Mouse (Mus musculus) cerebellum, adult 11 months (tissue): ENCODE measurements around the gene Adig.

Experiments used
- DNase-seq: peaks from one replicate; pipeline ENCODE4 v3.0.0; 2022

Adig gene

DNA sequence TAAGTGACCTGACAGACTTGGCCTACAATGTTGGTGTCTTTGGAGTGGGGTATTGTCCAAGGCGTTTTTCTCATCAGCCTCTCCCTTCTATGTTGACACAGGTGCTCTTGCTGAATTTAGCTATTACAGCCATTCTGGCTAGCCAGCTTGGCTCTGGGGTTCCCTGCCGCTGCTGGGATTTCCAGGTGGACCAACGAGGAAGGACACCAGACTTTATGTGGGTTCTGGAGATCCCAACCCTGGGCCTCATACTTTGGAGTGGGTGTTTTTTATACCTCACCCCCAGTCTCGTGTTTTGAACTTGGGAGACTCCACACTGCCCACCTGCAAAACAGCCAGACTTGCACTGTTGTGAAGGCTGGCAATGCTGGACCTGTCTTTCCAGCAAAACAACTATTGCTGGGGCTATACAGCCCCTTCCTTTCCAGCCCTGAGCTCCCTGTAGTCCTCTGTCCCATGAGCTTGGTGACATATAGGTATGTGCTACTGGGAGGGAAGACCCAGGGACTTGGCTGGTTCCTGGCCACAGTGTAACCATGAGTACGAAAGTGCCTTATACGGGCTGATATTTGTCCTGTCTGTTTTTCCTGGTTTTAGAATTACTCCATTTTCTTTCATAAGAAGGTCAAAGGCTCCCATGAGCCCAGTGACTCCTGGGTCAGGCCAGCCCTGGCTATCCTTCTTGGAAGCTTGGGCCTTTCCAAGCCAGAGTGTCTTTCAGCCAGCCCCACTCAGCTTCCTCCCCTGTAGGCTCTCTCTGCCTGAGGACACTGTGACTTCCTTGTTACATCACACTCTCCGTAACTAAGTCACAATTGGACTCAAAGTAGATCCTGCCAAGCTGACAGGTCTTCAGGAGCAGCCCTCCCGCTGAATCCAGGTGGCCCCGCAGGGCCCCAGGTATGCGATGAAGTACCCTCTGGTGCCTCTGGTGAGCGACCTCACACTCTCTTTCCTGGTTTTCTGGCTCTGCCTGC lies at the start of gene Adig:
Adig (plus strand) TSS at position 777 of the 977 bp plus-strand sequence.
- DNase-seq, result no peak

DNA sequence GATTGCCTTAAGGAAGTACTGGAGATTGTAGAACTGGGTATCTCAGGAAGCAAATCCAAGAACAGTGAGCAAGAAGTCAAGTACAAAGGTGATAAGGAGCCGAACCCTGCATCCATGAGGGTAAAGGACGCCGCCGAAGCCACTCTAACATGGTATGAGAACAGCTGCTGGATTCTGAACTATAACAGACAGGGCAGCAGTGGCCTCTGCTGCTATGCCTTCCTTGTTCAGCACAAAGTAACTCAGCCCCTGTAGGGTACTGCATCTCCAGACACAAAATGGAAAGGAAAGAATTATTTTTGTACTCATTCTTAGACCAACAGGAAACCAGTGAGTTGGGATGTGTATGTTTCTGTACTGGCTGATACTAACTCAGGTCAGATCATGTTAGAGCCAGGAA lies 46.0 kb upstream of the Adig start:
- DNase-seq, result no peak

DNA sequence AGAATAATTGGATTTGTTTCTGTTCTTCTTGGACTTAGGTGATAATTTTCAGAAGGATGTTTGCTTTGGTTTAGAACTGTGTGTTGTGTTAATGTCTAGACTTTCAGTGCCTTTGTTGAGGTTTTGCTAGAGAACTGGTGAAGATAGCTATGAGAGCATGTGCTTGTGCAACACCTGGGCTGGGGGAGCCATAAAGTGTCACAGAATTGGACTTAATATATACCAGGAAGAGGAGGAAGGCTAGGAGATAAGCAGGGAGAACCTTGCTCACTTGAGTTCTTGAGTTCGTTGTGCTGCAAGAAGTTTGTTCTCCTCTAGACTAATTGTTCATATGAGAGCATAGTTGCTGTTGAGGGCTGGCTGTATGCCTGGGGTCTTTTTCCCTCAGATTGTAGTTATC lies 44.8 kb upstream of the Adig start:
- no peak for DNase-seq

DNA sequence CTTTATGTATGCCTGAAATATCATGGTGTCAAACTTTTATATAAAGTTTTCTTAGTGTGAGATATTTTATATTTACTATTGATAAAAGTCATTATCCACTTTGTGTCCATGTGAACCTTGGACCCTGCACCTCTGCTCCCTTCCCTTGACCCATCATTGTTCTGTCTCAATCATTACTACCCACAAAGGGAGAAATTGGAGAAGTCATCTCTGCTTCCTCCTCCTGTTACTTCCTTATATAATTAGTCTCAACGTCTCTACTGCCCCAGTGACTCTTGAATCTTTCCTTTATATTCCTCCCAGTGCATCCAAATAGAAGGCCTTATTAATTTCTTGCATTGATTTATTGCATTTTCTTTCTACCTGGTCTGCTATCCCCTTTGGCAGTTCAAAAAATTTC lies 40.0 kb upstream of the Adig start:
- DNase-seq, result no peak

DNA sequence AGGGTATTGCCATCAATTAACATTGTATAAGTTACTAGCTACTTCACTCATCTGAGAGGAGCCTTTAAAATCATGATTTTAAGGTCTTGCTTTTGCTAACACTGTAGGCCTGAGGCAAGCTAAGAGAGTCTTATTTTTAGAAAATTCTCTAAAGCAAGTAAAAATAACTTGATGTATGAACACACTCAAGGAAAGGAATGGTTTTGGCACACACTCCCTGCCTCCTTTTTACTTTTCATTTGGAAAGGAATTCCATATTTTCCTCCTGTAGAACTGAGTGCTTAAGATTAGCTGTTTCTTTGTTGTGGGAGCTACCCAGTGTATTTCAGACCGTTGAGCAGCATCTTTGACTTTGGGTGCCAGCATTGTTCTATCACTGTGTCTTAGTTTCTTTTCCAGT lies 28.3 kb upstream of the Adig start:
- no peak for DNase-seq

DNA sequence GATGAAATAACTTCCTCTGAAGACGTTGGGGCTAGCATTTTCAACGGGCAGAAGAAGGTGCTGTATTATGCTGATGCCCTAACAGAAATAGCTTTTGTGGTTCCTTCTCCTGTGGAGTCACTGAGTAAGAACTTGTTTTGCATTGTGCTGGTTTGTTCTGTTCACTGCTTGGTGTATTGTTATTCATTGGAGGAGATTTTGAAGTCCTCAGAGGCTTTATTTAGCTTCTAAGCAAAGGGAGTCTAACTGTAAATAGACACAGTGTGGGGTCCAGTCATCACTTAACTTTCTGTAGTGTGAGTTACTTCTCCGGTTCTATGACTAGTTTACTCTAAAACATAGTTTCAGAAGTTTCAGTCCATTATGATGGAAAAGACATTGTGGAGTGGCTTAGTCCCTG lies 24.8 kb upstream of the Adig start:
- DNase-seq, result no peak

DNA sequence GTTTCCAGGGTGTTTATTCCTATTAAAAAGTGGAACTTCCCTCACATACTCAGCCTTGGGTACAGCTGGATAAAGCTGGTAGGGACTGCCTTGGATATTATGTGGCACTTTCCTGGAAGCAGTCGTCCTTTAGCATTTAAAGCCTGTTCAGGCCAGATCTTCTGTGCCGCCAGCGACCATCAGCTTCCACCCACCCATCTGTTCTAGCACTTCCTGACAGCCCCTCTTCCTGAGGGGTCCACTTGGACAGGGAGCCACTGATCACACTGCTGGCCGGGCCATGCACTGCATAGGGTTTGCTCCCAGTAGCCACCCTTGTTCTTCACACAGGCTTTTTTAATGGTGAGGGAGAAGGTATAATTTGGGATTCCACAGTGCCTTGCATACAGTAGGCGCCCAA lies 4.0 kb upstream of the Adig start:
- DNase-seq, result no peak

DNA sequence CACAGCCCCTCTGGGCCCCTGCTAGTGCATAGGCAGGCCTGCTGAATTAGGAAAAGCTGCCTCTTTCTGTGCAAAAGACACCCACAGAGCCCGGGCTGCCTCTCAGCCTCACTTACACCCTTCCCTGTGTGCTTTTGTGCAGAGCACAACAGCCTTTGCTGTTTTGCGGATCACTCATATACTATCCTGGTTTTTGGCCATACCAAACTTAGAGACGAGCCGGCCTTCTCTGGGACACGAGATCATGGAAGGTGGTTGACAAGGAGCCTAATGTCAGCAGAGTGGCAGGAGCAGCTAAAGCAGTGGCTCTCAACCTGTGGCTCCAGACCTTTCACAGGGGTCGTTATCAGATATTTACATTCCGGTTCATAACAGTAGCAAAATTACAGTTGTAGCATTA lies 814 bp downstream of the Adig start:
- DNase-seq, result no peak

DNA sequence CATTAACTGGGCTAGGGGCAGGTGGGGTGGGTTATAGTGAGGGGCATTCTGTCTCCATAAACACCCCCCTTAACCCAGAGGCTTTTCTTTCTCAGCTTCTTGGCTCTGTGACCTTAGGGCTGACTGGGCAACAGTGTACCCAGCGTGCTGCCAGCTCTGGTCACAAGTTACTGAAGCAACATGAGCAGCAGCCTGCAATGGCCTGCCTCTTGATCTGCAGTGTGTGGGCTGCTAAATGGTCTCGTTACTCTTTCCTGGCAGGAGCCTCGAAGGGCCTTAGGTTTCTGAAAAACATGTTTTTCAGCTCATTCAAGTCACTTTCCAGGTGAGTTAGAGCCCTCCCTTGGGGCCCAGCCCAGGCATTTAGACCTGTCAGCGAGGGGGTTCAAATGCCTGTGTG lies 1.3 kb downstream of the Adig start:
- no peak for DNase-seq

DNA sequence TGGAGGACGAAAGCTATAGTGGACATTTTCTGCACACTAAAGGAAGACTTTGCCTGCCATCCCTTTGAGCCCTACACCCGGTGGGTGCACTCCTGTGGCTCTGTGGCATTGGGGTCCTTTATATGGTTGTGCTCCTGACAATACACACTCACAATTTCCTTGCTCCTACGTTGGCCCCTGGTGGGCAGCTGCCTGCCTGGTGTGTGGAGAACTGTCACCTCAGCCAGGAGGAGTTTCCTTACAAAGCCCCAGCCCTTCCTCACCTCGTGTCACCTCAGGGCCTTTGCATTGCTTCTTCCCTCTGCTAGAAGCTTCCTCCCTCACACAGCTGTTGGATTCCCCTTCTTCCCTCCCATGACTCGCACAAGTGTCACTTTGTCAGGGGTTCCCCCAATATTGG lies 4.1 kb downstream of the Adig start:
- DNase-seq, result no peak

DNA sequence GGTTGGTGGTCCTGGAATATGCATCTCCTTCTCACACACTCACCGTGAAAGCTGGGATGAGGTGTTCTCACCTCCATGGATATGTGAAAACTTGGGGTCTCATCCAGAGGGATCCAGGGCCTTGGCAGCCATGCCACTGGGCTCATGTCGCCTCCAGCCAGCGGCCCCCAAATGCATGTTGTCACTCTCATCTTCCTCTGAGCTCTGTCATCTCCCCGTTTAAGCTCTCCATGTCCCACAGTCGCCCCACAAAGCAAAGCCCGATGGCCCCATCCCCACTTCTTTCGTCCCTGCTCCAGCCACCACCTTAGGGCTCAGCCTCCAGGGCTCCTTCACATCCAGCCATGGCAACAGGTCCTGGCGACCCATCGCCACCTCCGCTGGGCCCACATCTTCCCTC lies 4.6 kb downstream of the Adig start:
- DNase-seq, result no peak

DNA sequence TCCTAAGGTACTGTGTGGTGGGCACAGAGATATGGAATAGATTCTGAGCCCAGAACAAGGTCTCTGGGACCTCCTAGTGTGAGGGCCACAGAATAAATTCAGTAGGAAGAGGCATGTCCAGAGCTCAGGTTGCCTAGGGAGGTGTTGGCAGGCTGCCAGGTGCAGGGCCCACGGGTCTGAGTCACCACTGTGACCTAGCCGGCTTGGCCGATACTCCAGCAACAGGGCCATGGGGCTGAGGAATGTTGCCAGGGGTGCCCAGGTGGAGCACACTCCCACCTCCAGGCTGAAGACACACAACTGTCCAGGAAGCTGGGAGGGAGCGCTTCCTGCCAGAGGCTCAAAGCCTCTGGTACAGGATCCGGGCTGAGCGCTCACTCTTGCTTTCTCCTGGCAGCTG lies 8.3 kb downstream of the Adig start:
- no peak for DNase-seq

DNA sequence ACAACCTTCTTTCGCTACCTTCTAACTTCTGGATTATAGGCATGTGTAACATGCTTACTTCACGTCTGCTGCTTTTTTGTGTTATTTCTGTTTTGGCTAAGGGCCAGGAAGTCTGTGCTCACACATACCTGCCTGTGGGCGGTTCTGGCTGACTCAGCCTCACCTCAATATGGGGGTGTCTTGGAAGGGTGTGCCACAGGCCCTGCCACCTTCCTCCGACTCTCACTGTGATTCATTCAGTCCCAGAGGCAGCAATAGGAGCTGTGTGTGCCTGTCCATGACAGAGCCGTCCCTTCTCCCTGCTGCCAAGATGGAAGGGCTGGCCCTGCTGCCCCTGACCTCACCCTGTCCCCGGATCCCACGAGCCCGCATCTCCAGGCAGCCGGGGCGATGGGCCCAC lies 10.1 kb downstream of the Adig start, which contains the start of gene Arhgap40:
Arhgap40 (plus strand) TSS at position 269 of the 400 bp plus-strand sequence.
- DNase-seq, result no peak

DNA sequence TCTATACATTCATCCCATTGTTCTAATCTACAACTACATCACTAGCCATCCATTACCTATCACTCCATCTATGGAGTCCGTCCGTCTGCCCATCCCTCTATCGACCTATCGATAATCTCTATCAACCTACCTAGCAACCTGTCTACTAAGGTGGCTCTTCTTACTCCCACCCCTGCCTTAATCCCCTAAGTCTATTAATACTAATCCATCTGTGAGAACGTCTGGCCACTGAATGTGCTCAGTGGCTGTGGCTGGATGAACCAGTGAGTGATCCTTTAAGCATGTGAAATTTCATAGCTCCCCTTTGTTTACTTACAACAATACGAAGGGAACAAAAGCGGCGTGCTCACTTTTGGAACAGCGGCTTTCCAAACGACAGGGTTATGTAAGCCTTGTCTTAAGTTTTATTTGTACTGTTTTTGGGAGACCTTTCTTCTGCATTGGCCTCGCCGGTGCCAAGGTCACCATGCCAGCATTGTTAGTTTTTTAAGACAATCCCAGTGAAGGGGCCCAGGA lies 11.5 kb downstream of the Adig start:
- DNase-seq, result no peak

DNA sequence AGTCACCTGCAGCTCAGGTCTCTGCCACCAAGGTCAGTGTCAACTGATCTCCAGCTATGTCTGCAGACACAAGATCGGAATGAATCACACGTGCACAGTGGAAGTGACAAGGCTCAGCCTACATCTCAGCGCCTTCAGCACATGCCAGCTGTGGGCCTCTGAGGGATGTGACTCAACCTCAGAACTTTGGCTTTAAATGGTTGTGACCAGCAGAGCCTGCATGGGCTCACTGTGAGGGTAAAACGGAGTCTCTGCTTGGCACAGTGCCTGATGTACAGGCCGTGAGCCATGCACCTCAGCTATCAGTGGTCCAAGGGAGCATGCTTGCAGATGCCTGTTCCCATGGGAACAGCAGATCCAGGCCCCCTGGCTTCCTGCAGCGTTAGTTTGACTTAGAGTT lies 16.2 kb downstream of the Adig start:
- DNase-seq, result no peak

DNA sequence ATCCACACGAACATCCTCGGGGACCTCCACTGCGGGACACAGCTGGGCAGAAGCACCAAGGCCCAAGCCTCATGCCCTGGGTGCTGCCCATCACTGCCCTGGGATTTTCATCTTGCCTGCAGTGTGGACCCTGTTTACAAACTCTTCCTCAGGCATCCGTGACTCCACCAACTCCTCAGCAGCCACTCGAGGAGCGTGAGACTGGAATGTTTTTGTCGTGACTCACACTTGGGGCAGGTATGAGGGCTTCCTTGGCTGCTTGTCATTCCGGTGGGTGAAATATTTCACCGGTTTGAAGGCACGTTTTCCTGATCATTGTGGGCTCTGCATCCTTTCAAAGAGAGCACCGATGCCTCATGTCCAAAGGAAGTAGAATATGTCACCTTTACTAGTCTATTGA lies 16.7 kb downstream of the Adig start:
- DNase-seq, result no peak

DNA sequence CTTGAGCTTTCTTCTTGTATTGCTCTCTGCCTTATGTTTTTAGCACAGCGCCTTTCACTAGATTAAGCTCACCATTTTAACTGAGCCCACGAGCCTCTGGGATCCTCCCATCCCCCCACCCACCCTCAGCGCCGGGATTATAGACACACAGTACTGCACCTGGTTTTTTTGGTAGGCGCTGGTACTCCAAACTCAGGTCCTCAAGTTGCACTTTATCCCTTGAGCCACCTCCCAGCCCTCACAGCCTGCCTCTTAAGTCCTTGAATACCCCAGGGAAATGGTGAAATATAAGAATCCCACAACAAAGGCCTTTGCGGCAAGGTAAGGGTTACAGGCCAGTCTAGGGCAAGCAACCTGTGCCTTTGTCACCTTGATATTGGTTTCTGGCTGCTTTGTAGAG lies 17.4 kb downstream of the Adig start:
- DNase-seq, result no peak

DNA sequence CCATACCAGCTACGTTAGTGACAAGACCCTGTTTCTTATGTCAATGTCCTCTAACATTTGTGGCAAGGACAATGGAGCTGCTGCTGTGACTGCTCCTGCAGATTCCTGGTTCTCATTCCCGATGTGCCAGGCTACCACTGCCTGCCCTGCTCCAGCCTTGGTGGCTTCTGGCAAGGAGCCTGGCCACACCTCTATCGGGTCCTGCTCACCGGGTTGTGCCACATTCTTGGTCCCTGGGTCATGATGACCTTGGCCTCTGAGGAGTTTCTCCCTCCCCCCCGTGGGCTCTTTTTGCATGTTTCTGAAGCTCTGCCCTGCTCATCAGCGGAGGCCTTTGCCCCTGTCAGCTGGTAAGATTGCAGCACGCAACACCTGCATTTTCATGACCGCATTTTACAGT lies 20.6 kb downstream of the Adig start:
- no peak for DNase-seq

DNA sequence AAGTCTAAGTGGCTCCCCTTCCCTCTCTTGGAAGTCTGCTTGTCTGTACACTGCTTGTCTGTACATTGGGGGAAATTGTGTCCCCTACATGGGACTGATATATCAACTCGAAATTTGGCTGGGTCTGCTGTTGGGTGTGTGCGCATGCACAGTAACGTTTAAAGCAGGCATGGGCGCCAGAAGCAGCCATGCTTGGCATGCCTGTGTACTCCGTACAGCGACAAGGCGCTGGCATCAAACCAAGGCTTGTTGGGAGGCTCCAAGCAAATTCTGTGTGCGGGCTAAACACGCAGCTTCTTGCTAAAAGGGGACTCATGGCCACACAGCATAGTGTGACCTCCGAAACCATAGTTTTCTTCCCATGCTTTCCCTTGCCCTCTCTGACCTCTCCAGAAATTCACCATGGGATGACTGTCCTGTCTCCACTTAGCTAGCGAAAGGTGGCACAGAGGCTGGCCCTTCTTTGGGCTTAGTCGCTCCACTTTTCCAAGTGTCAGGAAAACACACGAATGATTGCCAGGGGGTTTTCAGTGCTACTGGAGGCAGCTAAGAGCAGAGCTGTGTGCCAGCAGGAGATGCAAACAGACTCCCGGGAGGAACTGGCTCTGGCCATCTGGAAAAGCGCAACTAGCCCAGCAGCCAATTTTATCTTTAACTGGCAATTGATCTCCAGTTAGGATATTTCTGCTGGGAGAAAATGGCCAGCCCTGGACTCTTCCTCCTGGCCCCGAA lies 21.9 kb downstream of the Adig start:
- DNase-seq, result no peak

DNA sequence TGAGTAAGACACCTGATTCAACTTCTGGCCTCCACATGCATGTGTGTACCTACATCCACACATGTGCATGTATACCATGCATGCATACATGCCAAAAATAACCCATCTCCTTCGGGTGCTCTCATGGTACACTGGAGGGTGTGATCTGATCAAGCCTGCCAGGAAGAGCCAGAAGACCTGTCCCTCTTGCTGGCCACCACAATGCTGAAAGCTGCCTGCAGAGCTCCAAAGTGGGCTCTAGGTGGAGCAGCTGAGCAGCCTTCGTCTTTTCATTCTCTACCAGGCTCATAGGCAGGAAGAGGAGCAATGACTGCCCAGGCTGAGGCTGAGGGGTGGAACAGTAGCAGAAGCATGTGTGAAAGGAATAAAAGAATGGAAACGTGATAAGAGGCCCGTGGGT lies 31.7 kb downstream of the Adig start:
- no peak for DNase-seq

DNA sequence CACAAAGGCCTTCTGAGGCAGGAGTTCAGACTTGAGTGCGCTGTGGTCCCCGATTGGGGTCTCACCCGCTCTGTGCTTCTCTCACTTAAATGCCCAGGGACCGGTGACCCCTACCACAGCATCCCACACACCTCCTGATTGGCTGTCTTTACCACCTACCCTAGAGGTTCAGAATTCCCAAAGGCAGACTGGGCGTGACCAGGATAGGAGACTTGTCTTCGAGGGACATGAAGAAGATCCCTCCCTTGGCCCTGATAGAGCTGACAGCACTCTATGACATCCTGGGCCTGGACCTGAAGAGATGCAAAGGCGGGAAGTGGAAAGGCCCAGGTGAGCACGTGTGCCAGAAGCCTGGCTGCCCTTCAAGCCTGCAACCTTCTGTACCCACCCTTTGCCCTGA lies 32.1 kb downstream of the Adig start:
- no peak for DNase-seq

DNA sequence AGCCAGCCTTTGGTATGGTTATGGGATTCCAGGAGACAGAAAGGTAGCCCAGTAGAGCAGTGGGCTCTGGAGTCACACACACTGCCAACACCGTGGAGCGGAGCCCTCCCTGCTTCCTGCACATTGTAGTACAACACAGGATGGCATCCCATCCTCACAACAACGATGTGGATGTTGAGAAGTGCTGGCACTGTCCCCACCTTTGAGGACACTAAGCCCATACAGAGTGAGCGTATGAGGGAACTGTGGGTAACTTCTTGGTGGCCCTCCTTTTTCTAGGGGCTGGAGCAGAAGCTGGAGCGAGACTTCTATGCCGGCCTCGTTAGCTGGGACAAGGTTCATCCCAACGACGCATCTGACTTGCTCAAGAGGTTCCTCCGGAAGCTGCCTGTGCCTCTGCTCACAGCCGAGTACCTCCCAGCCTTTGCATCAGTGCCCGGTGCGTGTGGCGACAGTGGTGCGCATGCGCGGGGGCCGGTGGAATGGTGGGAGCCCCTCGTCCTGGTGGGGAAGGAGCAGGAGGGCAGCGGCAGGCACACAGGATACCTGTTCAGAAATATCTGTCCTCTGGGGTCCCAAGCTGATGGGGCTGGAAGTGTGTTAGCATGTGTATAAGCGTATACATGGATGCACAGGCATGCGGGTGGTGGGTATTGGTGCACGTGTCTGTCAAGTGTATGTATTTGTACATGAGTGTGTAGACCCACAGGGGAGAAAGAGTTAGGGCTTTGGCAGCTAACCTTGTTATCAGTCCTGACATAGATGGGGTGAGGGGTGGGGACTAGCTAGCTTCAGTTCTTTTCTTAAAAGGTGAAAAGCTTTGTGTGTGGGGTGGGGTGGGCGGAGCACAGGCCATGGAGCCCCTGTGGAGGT lies 37.3 kb downstream of the Adig start:
- DNase-seq, result no peak

DNA sequence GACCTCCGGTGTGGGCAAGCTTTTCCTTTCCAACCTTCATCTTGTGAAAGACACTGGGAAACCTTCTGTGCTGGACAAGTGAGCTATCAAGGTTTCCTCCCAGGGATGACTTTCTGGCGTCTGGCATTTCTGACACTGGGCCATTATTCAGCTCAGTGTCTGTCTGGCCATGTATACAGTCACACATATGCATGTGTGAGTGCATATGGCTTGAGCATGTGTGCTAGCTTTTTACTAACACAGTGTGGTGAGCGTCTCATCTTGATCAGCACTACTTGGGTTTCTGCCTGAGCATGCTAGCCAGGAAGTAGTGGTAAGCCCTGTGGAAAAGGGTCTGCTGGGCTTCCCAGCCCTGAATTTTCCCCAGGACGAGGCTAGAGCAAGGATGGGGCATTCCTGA lies 38.9 kb downstream of the Adig start:
- no peak for DNase-seq
